Mouse (Mus musculus) ES-E14 (cell line): ENCODE results near the gene Amacr.

ENCODE experiments used
- CHD2 ChIP-seq: IDR thresholded peaks from 2 replicates; pipeline ENCODE4 v1.6.1; 2014; ENCODE audit warnings: mild to moderate bottlenecking, low read depth, low read length, inconsistent platforms
- HCFC1 ChIP-seq: IDR thresholded peaks from 2 replicates; pipeline ENCODE4 v1.6.1; 2012; ENCODE audit warnings: low read length, inconsistent platforms, borderline replicate concordance; ENCODE audit not compliant: insufficient read depth
- MAFK ChIP-seq: IDR thresholded peaks from 2 replicates; pipeline ENCODE4 v1.6.1; 2014; ENCODE audit warnings: mild to moderate bottlenecking, low read depth, low read length, inconsistent platforms; ENCODE audit not compliant: insufficient read depth
- ZC3H11A ChIP-seq: IDR thresholded peaks from 2 replicates; pipeline ENCODE4 v1.6.1; 2012; ENCODE audit warnings: low read depth, mild to moderate bottlenecking, inconsistent platforms, low read length, borderline replicate concordance
- ZNF384 ChIP-seq: IDR thresholded peaks from 2 replicates; pipeline ENCODE4 v1.6.1; 2012; ENCODE audit warnings: low read depth, low read length, inconsistent platforms

DNA sequence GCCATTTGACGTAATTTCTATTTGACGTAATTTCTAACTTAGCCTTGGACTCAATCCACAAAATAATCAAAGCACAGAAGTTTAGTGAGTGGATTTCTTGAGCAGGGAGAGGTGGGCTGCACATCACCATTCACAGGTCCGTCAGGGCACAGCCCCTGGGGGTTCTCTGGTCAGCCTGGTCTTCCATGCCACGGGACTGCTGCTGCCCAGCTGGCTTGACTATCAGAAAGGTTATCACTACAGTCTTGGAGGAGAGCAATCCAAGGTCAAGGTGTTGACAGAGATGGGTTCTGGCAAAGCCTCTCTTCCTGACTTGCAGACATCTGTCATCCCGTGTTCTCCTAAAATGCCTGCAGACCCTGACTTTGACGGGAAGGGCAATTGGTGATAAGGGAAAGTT, 23.1 kb downstream of the Amacr start:
- TF ChIP-seq ZC3H11A, result no peak
- TF ChIP-seq ZNF384, result no peak
- no peak for TF ChIP-seq HCFC1
- no peak for TF ChIP-seq MAFK
- TF ChIP-seq CHD2, result no peak
